Mouse (Mus musculus): ENCODE results near the gene Acap2. TPM values are rescaled to one million over a fixed set of nuclear protein-coding genes. Genes with fewer than 3 reads are reported as not detected.

Gene Acap2
- total RNA-seq (2015) (30.1 and 30.7 TPM in 2 replicates), total RNA-seq (2017) (39.4 and 46.9 TPM in 2 replicates)

- ATAC-seq (replicated peaks; ENCODE audit: poor library complexity), result peak; percentile 97
Observed at GRCm38 (mm10) chr16:31200790-31201567, at the start of gene Acap2. Gene Acap2 (minus strand): TSS chr16:31201245.

GRCm38 (mm10) chr16:31249401-31249800 lies 48.4 kb upstream of the Acap2 start:
- no peak for ATAC-seq (replicated peaks; ENCODE audit: poor library complexity)

- no peak for ATAC-seq (replicated peaks; ENCODE audit: poor library complexity)
Observed at GRCm38 (mm10) chr16:31248717-31249116, 47.7 kb upstream of the Acap2 start.

- ATAC-seq (replicated peaks; ENCODE audit: poor library complexity), result no peak
Observed at GRCm38 (mm10) chr16:31247442-31247841, 46.4 kb upstream of the Acap2 start.

GRCm38 (mm10) chr16:31244053-31244452 lies 43.0 kb upstream of the Acap2 start:
- no peak for ATAC-seq (replicated peaks; ENCODE audit: poor library complexity)

- no peak for ATAC-seq (replicated peaks; ENCODE audit: poor library complexity)
Observed at GRCm38 (mm10) chr16:31241433-31241832, 40.4 kb upstream of the Acap2 start.

- no peak for ATAC-seq (replicated peaks; ENCODE audit: poor library complexity)
Observed at GRCm38 (mm10) chr16:31240569-31240968, 39.5 kb upstream of the Acap2 start.

- ATAC-seq (replicated peaks; ENCODE audit: poor library complexity), result no peak
Observed at GRCm38 (mm10) chr16:31238281-31238680, 37.2 kb upstream of the Acap2 start.

GRCm38 (mm10) chr16:31235457-31236310 lies 34.6 kb upstream of the Acap2 start:
- ATAC-seq (replicated peaks; ENCODE audit: poor library complexity), result peak; percentile 71

- ATAC-seq (replicated peaks; ENCODE audit: poor library complexity), result no peak
Observed at GRCm38 (mm10) chr16:31234808-31235456, 33.9 kb upstream of the Acap2 start.

GRCm38 (mm10) chr16:31234356-31234755 lies 33.3 kb upstream of the Acap2 start:
- no peak for ATAC-seq (replicated peaks; ENCODE audit: poor library complexity)

GRCm38 (mm10) chr16:31233541-31234339 lies 32.7 kb upstream of the Acap2 start:
- peak; percentile 77 for ATAC-seq (replicated peaks; ENCODE audit: poor library complexity)

GRCm38 (mm10) chr16:31233167-31233498 lies 32.1 kb upstream of the Acap2 start:
- peak; percentile 1; the same call in 1 of the 2 replicates for ATAC-seq (replicated peaks; ENCODE audit: poor library complexity)

- ATAC-seq (replicated peaks; ENCODE audit: poor library complexity), result no peak
Observed at GRCm38 (mm10) chr16:31232491-31233166, 31.6 kb upstream of the Acap2 start.

GRCm38 (mm10) chr16:31231591-31231990 lies 30.5 kb upstream of the Acap2 start:
- no peak for ATAC-seq (replicated peaks; ENCODE audit: poor library complexity)

- ATAC-seq (replicated peaks; ENCODE audit: poor library complexity), result no peak
Observed at GRCm38 (mm10) chr16:31227746-31228145, 26.7 kb upstream of the Acap2 start.

GRCm38 (mm10) chr16:31215271-31215670 lies 14.2 kb upstream of the Acap2 start:
- no peak for ATAC-seq (replicated peaks; ENCODE audit: poor library complexity)

- ATAC-seq (replicated peaks; ENCODE audit: poor library complexity), result no peak
Observed at GRCm38 (mm10) chr16:31213463-31213862, 12.4 kb upstream of the Acap2 start.

- ATAC-seq (replicated peaks; ENCODE audit: poor library complexity), result no peak
Observed at GRCm38 (mm10) chr16:31211503-31211902, 10.5 kb upstream of the Acap2 start.

GRCm38 (mm10) chr16:31210453-31210852 lies 9.4 kb upstream of the Acap2 start:
- ATAC-seq (replicated peaks; ENCODE audit: poor library complexity), result peak; percentile 78
